Mouse (Mus musculus): Measurements from ENCODE around the gene Calr.
"Not testable (repeated sequence)": the region's sequence is repeated elsewhere in the genome, so short reads cannot be mapped to it uniquely, and the experiment has no call there.

Gene Calr

GRCm38 (mm10) chr8:84844397-84845070 is 2.2 kb downstream of the Calr start:
- peak in 1 of 2 experiments; percentile 18 for DNase-seq

GRCm38 (mm10) chr8:84841514-84841913 is 5.2 kb downstream of the Calr start:
- DNase-seq: no peak

DNA sequence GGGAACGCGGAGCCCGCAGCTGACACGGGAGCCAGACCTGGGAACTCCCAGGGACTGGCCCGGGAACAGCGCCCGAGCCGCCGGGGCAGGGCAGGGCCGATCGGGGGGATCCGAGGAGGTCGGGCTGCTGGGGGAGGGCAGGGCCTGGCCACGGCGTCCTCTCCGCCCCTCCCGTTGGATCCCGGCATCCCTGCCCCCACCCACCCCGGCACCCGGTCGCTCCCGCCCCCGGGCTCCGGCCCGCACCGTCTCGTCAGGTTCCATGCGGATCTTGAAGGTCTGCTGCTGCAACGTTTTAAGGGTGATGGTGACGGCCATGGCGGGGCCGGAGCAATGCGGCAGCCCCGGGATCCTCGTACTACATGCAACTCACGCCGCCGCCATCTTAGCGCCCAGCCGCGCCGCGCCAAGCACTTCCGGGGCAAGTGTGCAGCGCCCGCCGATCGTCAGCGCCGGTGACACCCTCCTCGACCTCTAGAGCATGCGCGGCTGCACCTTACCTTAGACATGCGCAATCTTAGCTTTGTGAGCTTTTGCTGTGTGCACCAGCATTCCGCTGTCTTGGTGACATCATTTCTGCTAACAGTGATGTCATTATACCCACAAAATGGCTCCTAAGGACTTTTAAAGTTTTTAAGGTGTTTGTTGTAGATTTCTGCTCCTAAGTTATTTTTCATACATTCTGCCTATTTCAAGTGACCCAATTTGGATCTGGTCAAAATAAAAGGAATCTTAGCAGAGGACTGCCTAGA is 6.3 kb downstream of the Calr start, which contains the start of gene Rad23a:
TSS of gene Rad23a (minus strand) at position 418 of the 752 bp plus-strand sequence.
- DNase-seq: peak; percentile 93 to 95

GRCm38 (mm10) chr8:84839875-84840247 is 6.9 kb downstream of the Calr start:
- DNase-seq: no peak

DNA sequence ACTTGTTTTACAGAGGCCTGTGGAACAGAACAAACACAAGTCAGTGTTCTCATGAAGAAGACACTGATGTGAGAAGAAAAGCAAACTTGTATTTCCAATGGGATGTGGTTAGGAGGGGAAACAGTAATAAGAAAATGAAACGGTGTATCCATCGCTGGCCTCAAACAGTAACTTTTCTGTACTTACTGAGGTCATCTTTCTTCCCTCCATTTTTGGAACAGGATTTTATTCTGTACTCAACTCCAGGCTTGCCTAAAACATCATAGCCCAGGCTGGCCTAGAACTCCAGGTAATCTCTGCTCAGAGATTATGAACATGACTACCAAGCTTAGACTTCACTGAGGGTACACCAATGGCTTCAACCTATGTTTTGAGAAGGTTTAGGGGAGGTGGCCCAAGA is 7.3 kb downstream of the Calr start:
- no peak for DNase-seq

DNA sequence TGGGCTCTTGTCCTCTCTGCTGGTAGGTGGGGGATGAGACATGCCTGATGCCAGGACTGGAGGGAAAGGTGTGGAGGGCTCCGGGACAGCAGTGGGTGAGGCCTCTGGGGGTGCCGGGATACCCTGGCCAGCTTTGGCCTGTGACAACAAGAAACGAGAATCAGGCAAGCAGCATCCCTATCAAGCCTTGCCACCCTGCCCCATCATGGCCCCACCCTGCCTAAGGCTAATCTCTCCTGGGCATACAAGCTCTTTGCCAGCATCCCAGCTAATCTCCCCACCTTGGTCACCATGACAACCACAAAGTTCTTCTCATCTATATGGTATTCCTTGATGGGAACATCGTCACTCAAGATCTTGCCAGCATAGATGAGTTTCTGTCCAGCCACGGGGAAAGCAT is 8.2 kb downstream of the Calr start:
- no peak for DNase-seq

DNA sequence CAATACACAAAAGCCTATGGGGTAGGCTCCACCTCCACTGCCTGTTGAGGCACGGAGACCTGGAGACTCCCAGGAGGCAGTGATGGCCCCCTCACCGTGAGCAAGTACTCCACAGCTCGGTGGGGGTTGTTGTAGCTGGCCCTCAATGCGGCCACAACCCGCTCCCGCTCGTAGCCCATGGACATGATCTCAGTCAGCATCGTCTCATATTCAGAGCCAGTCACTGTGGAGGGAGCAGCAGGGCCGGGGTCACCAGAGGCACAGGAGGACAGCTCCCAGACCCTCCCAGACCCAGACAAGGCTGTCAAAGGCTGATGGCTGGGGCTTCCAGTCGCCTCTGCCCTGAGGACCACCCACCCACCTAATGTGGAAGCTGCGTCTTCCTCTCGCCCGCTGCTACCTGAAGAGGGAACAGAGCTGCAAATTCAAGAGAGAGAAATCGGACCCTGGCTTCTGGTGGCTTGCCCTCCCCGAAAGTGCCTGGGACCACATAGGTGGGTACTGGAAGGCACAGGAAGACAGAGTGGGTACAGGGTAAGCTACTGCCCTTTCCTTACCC is 8.7 kb downstream of the Calr start:
- DNase-seq: peak in 1 of 2 experiments; percentile 26

- DNase-seq: peak; percentile 66 to 75
Observed at GRCm38 (mm10) chr8:84837149-84837911, 9.4 kb downstream of the Calr start.

DNA sequence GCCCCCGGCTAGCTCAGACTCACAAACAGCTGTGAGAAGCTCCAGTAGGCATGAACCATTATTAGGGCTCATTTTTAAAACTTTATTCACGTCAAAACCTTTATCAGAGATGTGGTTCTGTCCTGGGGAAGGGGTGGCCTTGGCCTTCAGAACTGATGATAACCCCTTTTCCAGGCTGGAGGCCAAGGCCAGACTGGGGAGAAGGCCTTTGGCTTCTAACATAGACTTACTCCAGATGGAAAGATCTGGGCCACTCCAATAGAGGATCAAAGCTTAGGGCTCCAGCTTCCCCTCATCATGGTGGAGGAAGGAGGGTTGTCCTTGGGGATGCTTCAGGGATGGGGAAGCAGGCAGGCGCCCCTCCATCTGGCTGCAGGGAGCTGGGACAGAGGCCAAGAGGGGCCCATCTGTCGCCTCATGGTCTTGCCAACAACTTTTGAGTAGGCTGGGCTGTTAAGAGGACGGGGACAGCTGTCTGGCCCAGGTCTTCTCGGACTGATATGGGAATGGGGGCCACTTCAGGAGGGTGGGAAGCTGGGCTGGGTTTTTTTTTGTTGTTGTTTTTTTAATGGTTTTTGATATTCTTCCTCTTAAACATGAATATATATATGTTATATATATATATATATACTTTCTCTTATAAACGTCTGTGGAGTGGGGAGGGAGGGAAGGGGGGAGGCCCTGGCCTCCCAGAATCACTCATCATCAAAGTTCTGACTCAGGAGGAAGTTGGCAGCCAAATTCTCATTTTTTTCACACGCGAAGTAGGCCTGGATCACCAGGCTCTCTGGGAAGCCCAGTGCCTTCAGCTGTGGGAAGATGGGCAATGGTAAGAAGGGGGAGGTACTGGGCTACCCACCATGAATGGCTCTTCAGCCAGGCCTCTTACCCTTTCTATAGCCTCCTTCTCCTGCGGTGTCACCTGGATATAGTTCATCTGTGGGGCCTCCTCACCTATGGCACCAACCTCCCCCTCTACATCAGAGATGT is 11.6 kb downstream of the Calr start:
- DNase-seq: peak; percentile 91 to 93

DNA sequence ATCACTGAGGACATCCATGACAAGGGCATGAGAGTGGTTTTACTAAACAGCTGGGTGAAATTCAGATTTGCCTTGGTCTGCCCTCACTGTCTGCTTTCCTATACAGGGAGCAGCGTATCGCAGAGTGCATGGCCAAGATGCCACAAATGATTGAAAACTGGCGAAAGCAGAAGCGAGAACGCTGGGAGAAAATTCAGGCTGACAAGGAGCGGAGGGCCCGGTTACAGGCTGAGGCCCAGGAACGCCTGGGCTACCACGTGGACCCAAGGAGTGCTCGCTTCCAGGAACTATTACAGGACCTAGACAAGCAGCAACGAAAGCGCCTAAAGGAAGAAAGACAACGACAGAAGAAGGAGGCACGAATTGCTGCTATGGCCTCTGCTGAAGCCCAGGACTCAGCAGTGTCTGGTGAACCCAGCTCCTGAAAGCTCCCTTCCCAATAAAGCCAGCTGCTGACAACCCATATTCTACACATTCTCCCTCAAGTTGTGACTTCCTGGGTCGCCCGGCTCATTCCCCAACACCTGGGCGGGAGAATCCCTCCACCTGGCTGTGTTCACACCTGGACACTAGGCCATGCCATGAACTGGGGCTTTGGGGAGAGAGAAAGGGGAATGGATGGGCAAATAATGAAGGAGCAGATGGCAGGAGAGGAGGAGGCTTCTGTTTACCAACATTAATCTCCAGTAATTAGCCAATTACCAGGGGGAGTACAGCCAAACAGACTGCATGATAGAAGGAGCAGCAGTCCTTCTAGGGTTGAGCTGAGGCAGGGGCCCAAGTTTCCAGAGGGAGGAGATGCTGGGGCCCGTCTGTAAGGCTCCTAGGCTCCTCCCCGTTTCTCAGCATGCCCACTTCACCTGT is 12.5 kb downstream of the Calr start:
- peak in 1 of 2 experiments; percentile 57 for DNase-seq

- DNase-seq: peak; percentile 8 to 19
Observed at GRCm38 (mm10) chr8:84832759-84833742, 13.7 kb downstream of the Calr start.

DNA sequence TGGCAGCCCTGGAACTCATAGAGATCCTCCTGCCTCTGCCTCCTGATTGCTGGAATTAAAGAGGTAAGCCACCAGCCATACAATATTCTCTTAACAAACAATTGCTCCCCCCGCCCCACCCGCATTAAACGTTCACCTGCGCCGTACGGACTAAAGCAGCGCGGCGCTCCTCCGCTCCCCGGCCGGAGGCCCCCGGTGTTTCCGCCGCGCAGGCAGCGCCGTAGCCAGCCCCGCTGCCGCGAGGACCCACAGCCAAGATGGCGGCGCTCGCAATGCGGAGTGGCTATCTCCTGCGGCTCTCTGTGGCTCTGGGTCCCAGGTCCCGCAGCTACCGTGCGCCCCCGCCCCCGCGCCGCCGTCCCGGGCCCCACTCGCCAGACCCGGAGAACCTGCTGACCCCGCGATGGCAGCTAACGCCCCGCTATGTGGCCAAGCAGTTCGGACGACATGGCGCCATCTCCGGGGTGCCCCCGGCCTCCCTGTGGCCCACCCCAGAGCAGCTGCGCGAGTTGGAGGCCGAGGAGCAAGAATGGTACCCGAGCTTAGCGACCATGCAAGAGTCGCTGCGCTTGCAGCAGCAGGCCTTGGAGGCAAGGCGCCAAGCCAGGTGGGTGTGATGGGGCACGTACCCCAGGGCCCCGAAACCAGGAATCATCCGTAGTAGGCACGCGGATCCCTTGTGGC is 14.6 kb downstream of the Calr start:
- DNase-seq: peak; percentile 90 to 92

DNA sequence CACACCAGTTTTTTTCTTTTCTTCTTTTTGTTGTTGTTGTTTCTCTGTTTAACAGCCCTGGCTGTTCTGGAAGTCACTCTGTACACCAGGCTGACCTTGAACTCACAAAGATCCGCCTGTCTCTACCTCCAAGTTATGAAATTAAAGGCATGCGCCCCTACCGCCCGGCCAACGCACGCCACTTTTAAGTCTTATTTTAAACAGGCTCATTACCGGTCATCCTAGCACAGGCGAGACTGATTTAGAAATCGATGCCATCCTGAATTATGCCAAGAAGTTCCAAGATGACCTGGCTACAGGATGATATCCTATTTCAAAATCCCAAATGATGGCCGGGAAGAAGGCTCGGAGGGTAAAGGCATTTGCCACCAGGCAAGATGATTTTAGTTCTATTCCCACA is 15.2 kb downstream of the Calr start, which contains the start of gene Gadd45gip1:
TSS of gene Gadd45gip1 (plus strand) at position 33 of the 400 bp plus-strand sequence.
- peak in 1 of 2 experiments; percentile 51 for DNase-seq

- DNase-seq: not testable (repeated sequence)
Observed at GRCm38 (mm10) chr8:84826518-84826917, 20.2 kb downstream of the Calr start.

GRCm38 (mm10) chr8:84825636-84826035 is 21.1 kb downstream of the Calr start:
- DNase-seq: no peak

DNA sequence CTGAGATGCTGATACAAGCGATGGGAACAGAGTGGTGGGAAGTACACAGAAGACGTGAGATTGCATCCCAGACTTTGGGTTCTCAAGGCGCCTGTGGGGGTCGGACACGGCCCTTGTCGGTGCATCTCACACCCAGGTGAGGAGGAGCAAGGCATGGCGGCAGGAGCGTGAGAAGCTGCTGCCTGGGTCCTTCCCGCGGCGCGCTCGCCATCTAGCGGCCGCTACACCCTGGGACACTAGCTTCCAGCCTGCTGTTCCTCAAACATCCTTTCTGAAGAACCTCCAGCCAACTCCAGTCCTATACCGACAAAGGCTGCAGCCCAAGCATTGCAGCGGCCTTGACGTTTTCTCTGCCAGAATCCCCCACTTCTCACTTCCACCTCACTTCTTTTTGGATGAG is 23.1 kb downstream of the Calr start:
- DNase-seq: peak; percentile 83 to 88

DNA sequence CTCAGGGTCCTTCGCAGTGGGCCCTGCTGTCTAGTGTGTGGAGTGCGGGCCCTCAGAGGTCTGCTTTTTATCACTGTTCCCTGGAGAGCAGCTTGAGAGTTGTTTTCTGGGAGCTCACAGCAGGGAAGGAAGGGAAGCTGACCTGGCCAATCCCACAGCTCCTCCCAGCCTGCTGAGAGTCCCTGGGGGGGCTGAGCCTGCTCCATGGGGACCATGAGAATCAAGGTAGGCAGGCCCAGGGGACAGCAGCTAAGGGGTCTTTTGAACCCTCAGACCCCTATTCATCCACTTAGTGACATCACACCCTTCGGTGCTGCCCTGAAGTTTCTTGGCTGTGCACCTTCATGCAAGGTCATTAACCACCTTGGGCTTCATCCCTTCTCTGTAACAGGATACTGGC is 24.0 kb downstream of the Calr start, which contains the start of gene Dand5:
TSS of gene Dand5 (minus strand) at position 101 of the 400 bp plus-strand sequence.
- DNase-seq: no peak

DNA sequence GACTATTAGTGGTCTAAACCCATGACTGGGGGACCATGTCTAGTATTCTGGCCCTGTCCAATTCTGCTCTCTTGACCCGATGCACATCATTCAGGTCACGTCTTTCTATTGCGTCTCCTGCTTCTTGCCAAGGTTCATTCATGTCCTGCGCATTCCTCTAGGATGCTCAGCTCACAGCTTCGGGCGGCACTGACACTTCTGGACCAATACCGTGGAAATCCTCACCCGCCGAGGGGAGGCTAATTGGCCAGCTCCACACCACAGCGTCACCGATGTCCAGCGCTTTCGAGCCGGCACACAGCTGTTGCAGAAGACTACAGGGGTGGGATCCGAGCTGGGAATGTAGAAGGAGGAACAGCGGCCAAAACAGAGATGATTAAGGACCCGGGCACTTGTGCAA is 30.6 kb downstream of the Calr start:
- DNase-seq: peak in 1 of 2 experiments; percentile 32

GRCm38 (mm10) chr8:84815547-84815946 is 31.2 kb downstream of the Calr start:
- DNase-seq: peak; percentile 98 to 99

Measured in cerebellum, postnatal 25 days (tissue).